Mouse (Mus musculus): ENCODE measurements around the gene Ecm1.
"Not testable (repeated sequence)": the region's sequence is repeated elsewhere in the genome, so short reads cannot be mapped to it uniquely, and the experiment has no call there.

The Ecm1 gene

DNA sequence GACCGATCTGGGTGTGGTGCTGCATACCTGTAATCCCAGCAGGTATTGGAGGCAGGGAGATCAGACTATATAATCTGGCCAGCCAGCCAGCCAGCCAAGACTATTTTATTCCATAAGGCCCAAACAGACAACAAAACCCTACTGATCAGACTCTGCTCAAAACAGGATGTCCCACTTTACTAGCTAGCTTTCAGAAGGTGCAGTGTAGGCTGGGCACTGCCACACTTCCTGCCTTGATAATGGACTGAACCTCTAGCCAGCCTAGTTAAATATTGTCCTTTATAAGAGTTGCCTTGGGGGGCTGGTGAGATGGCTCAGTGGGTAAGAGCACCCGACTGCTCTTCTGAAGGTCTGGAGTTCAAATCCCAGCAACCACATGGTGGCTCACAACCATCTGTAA lies 48.8 kb downstream of the Ecm1 start:
- not testable (repeated sequence) for DNase-seq (ENCODE audit: low read depth, low spot score)

DNA sequence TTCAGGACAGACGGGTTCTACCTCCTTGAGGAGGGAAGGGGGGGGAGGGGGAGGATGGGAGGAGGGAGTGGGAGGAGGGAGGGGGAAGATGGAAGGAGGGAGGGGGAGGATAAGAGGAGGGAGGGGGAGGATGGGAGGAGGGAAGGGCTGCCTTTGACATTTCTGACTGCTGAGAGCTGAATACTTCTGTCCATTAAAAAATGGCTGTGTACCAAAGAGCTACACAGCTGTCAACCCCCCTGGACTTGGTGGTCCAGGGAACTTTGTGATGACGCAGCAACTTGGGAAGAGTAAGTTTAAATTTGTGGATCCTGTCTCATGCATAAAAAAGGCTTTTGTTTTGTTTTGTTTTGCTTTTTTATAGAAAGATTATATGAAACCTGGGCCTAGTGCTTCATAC lies 49.4 kb downstream of the Ecm1 start:
- no peak for DNase-seq (ENCODE audit: low read depth, low spot score)

DNA sequence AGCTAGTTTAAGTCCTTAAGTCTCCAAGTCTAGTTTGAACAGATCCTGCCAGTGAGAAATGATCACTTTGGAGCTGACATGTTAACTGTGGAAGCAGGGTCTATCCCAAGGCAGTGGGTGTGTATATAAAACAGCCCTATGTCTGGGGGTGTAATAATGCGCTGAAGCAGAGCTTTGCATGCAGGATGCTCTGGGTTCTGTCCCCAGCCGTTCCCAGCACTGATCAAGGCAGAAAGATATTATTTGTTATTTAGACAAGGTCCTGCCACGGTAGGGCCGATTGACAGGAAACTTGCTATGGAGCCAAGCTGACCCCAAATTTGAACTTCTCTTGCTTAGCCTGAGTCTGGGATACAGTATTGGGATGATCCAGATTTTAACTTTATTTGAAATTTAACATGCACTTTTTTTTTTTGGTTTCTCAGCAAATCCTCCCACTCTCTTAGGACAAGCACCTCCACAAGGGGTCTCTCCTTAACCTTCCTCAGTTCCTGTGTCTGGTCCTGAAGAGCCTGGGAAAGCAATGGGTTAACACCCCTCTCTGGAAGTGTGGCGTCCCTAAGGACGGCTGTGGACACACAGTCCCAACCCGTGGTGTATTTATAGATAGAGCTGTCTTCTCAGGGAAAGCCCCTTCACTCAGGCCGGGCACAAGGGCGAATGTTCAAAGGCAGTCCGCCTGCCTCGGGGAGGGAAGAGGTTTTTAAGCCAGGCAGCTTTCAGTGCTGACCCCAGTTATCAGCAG lies 50.0 kb downstream of the Ecm1 start:
- DNase-seq (ENCODE audit: low read depth, low spot score): no peak

DNA sequence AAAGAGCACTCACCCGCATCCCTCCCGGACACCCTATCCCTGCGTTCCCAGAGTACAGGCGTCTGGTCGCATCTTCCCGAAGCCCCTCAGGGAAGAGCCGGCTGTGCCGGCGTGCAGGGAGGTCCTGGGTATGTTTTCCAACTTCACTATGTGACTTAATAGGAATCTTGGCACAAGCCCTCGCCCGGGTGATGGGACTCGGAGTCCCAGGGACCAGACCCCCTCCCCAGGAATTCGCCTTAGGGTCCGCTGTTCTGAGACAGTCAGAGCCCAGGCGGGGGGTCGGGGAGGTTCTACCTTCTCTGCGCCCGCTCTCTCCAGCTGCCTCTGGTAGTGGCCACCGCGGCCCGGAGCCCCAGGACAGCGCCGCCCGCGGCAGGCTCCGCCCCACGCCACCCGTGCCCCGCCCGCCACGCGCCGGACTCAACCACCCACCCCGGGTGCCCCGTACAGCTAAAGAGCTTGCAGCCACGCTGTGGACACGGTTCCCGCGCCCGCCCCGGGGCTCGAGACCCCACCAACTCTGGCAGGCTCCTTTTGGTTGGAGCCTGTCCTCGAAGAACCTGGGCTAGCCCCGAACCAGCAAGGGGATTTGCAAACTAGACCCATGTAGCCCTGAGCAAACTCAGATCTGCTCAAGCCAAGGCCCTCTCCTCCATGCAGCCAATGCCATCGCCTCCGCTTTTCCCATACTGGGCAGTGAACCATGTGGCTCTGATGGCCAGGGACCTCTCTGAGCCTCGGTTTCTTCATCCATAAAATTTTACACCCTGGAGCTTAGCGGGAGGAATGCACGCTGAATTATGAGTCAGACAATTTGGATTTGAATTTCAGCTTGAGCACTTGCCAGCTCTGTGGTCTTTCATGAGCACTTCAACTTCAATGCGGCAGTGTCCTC lies 51.6 kb downstream of the Ecm1 start, which contains the start of gene Adamtsl4:
Adamtsl4 (minus strand) TSS at position 394 of the 898 bp plus-strand sequence.
- DNase-seq (ENCODE audit: low read depth, low spot score): no peak

DNA sequence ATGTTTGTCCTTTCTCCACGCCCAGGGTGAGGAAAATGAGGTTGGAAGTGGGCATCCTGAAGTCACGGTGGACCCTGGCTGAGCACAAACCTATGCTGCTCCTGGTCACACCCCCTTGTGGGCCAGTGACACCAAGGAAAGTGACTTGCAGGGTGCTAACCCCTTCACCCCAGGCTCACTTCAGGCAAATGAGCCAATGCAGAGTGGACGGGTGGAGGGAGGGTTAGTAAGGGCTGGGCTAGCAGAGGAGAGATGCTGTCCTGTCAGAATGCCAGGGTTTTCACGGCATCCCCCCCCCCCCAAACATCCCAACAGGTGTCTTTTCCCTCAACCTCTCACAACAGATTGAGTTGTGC lies 52.2 kb downstream of the Ecm1 start:
- no peak for DNase-seq (ENCODE audit: low read depth, low spot score)

DNA sequence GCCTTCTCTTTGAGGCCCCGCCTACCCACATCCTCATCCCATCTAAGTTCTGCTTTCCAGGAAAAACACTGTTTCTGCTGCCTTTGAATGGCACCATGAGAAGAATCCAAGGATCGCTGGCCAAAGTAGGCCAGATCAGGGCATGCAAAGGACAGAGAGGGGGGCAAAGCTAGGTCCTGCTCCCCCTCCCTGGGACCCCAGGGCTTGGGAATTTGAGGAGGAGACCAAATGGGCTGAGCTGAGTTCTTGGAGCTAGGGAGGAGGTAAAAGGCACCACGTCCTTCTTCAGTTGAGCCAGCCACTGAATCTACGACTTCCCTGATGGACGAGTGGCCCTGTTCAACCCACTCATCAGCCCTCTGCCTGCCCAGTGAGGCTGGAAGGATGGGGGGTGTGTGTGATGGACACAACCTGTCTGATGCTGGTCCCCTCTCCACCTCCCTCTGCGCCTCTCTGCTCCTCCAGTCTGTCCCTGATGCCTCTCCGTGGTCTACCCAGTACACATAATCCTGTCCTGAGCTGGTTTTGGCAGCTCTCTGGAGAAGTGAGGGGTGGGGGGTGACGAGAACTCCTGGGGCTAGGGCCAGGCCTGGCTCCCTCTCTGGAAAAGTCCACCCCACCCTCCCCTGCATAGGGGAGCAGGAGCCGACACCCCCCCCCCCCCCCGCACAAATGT lies 52.7 kb downstream of the Ecm1 start:
- no peak for DNase-seq (ENCODE audit: low read depth, low spot score)

DNA sequence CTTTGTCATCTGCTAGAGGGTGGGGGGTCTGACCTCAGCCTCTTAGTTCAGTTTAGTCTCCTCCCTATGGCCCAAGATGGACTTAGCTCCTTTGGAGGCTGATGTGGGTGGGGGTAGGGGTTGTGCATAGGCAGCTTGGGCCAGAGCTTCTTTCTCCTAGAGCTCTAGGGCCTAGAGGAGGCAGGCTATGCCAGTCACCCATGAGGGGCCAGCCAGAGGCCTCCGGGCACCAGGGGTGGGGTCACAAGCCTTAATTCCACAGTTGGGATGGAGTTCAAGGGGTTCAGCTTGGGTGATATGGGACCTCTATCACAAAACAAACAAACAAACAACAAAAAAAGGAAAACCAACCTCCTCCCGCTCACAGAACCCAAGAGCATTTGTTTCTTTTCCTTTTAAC lies 53.7 kb downstream of the Ecm1 start:
- DNase-seq (ENCODE audit: low read depth, low spot score): no peak

DNA sequence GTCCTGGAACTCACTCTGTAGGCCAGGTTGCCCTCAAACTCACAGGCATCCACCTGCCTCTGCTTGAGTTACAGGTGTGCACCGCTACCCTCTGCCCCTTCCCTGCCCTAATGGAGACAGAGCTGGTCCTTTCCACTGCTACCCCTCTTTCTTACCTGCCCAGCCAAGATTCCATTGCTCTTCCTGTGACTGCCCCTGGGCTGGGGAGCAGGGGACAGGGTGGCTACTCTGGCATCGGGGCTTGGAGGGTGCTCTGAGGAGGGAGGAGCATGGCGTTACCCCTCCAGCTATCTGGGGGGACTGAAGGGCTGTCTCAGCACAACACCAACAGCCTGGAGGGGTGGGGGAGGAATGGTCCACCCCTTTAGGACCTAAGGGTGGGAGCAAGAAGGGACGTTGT lies 54.1 kb downstream of the Ecm1 start:
- DNase-seq (ENCODE audit: low read depth, low spot score): no peak

DNA sequence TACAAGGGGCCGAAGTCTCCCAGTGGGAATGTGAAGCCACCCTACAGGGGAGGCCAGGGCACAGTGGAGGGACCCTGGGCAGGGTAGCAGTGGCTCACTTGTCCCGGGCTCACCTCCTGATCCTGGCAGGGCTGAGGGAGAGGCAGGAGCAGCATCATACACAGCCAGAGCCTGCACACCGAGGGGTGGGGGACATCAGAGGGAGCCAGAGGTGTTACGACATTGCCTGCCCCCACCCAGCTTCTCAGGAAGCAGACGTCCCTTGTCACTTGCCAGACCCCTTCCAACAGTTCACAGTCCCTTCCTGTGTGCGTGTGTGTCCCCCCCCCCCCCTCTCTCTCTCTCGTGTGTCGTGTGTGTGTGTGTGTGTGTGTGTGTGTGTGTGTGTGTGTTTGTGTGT lies 54.5 kb downstream of the Ecm1 start:
- DNase-seq (ENCODE audit: low read depth, low spot score): no peak

Measured in retina, postnatal 7 days (tissue).